Mouse (Mus musculus) kidney, adult 8-10 months (tissue): ENCODE measurements around the gene Gpr61.

Experiments
- DNase-seq, 2 experiments: peaks; one replicate each; pipeline ENCODE4 v3.0.0; 2022

Gpr61 gene

GRCm38 (mm10) chr3:108174672-108175531 lies 20.2 kb upstream of the Gpr61 start:
- DNase-seq: peak in 1 of 2 experiments; percentile 41

GRCm38 (mm10) chr3:108169199-108169598 lies 14.5 kb upstream of the Gpr61 start:
- DNase-seq: no peak

- no peak for DNase-seq
These were observed 12.8 kb upstream of the Gpr61 start for GRCm38 (mm10) chr3:108167499-108167898.

- DNase-seq: peak; percentile 34 to 45
These were observed 12.0 kb upstream of the Gpr61 start for GRCm38 (mm10) chr3:108166486-108167211.

- DNase-seq: no peak
These were observed 11.0 kb upstream of the Gpr61 start for GRCm38 (mm10) chr3:108165532-108166315.

GRCm38 (mm10) chr3:108164807-108165206 lies 10.1 kb upstream of the Gpr61 start:
- DNase-seq: peak; percentile 68 to 81

GRCm38 (mm10) chr3:108164091-108164490 lies 9.4 kb upstream of the Gpr61 start:
- DNase-seq: no peak

GRCm38 (mm10) chr3:108158383-108159037 lies 3.8 kb upstream of the Gpr61 start:
- DNase-seq: no peak

- DNase-seq: no peak
These were observed 2.4 kb downstream of the Gpr61 start for GRCm38 (mm10) chr3:108152290-108152689.

- DNase-seq: peak; percentile 85 to 94
These were observed 7.1 kb downstream of the Gpr61 start for GRCm38 (mm10) chr3:108147386-108148235.

GRCm38 (mm10) chr3:108146671-108147070 lies 8.0 kb downstream of the Gpr61 start:
- DNase-seq: no peak

GRCm38 (mm10) chr3:108145534-108146445 lies 8.9 kb downstream of the Gpr61 start, which contains the start of gene Gnai3:
Gene Gnai3 (minus strand): TSS chr3:108146146.
- DNase-seq: peak; percentile 91 to 93

GRCm38 (mm10) chr3:108140786-108141185 lies 13.9 kb downstream of the Gpr61 start:
- no peak for DNase-seq

- DNase-seq: no peak
These were observed 15.6 kb downstream of the Gpr61 start for GRCm38 (mm10) chr3:108139113-108139512.

GRCm38 (mm10) chr3:108134701-108135100 lies 20.0 kb downstream of the Gpr61 start:
- DNase-seq: no peak

- no peak for DNase-seq
These were observed 22.2 kb downstream of the Gpr61 start for GRCm38 (mm10) chr3:108132484-108132883.

GRCm38 (mm10) chr3:108131821-108132220 lies 22.9 kb downstream of the Gpr61 start:
- DNase-seq: no peak

GRCm38 (mm10) chr3:108131216-108131615 lies 23.5 kb downstream of the Gpr61 start:
- peak in 1 of 2 experiments; percentile 41 for DNase-seq

GRCm38 (mm10) chr3:108129804-108130203 lies 24.9 kb downstream of the Gpr61 start:
- DNase-seq: no peak

GRCm38 (mm10) chr3:108129367-108129766 lies 25.3 kb downstream of the Gpr61 start:
- no peak for DNase-seq
